Mouse (Mus musculus): ENCODE data around the gene Casp8. TPM values are rescaled to one million over a fixed set of nuclear protein-coding genes. Genes with fewer than 3 reads are reported as not detected.

Gene Casp8
- polyA plus RNA-seq, 1 experiment from 2014 or later: 26.0 TPM

DNA sequence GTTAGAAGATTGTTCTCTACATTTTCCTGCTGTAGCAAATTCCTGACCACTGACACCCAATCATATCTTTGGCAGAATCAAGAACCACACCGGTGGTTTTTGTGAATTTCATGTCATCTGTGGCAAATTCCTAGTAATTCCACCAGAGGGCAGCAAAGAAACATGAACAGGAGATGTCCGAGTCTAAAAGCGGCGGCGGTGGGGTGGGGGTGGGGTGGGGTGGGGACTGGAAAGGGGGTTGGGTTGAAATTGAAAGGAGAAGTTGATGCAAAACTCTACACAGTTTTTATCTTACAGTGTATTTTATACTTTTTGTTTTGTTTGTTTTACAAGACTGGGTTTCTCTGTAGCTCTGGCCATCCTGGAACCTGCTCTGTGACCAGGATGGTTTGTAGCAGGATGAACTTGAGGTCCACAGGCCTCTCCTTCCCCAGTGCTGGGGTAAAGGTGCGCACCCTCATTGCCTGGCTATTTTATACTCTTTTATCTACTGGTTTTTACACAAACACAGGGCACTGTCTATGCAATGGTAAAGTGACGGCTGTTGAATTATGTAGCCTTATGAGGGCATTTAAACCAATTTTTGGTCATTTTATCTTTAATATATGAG is 25.0 kb upstream of the Casp8 start:
- 26% methylated on average over 7 of the region's 7 CpGs for whole genome bisulfite sequencing
- Histone ChIP-seq H3K9ac (ENCODE audit: low read length) (no peak overlapping the region), H3K27ac (ENCODE audit: low read length) (no peak overlapping the region), H3K4me2 (ENCODE audit: low read depth, low read length) (no peak overlapping the region), H3K27me3 (ENCODE audit: control insufficient read depth, insufficient read depth, low read length) (no peaks in the 10 kb centered on the region), H3K36me3 (ENCODE audit: control insufficient read depth, insufficient read depth) (no peaks in the 10 kb centered on the region), H3K4me3 (ENCODE audit: low read length) (no peak overlapping the region), H3K9me3 (replicated peaks; ENCODE audit: control insufficient read depth, low read length) (no peaks in the 10 kb centered on the region), H3K4me1 (ENCODE audit: control insufficient read depth, insufficient read depth, low read length) (no peaks in the 10 kb centered on the region)
- ATAC-seq (replicated peaks; ENCODE audit: extremely low read depth, insufficient read depth, low FRiP score): no peak

DNA sequence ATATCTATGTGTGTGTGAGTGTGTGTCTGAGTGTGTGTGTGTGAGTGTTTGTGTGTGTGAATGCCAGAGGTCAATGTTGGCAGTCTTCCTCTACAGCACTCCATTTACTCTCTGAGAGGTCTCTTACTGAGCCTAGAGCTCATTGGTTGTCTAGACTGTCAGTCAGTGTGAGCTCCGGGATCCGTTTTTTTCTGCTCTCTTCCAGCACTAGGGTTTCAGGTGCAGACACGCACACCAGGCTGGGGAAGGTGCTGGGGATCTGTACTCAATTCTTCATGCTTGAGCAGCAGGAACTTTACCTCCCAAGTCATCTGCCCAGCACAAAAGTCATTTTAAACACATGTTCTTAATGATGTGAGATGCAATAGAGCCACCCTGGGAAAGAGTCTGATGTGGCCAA is 23.1 kb upstream of the Casp8 start:
- no peak overlapping the region for H3K27ac ChIP-seq (ENCODE audit: low read length)
- no peak for ATAC-seq (replicated peaks; ENCODE audit: extremely low read depth, insufficient read depth, low FRiP score)
- no peak overlapping the region for H3K4me2 ChIP-seq (ENCODE audit: low read depth, low read length)
- WGBS: 61% methylated on average over 3 of the region's 3 CpGs
- H3K27me3 ChIP-seq (ENCODE audit: control insufficient read depth, insufficient read depth, low read length): no peaks in the 10 kb centered on the region
- no peaks in the 10 kb centered on the region for H3K9me3 ChIP-seq (replicated peaks; ENCODE audit: control insufficient read depth, low read length)
- H3K36me3 ChIP-seq (ENCODE audit: control insufficient read depth, insufficient read depth): no peaks in the 10 kb centered on the region
- H3K9ac ChIP-seq (ENCODE audit: low read length): no peak overlapping the region
- no peak overlapping the region for H3K4me3 ChIP-seq (ENCODE audit: low read length)
- no peaks in the 10 kb centered on the region for H3K4me1 ChIP-seq (ENCODE audit: control insufficient read depth, insufficient read depth, low read length)

- H3K4me1 ChIP-seq (ENCODE audit: control insufficient read depth, insufficient read depth, low read length): no peaks in the 10 kb centered on the region
- ATAC-seq (replicated peaks; ENCODE audit: extremely low read depth, insufficient read depth, low FRiP score): no peak
- H3K27ac ChIP-seq (ENCODE audit: low read length): no peak overlapping the region
- no peaks in the 10 kb centered on the region for H3K27me3 ChIP-seq (ENCODE audit: control insufficient read depth, insufficient read depth, low read length)
- no peak overlapping the region for H3K4me3 ChIP-seq (ENCODE audit: low read length)
- no peak overlapping the region for H3K4me2 ChIP-seq (ENCODE audit: low read depth, low read length)
- no peaks in the 10 kb centered on the region for H3K9me3 ChIP-seq (replicated peaks; ENCODE audit: control insufficient read depth, low read length)
- H3K9ac ChIP-seq (ENCODE audit: low read length): no peak overlapping the region
- no peaks in the 10 kb centered on the region for H3K36me3 ChIP-seq (ENCODE audit: control insufficient read depth, insufficient read depth)
These were observed 21.9 kb upstream of the Casp8 start for GRCm38 (mm10) chr1:58773280-58773679.

- no peaks in the 10 kb centered on the region for H3K4me1 ChIP-seq (ENCODE audit: control insufficient read depth, insufficient read depth, low read length)
- no peak for ATAC-seq (replicated peaks; ENCODE audit: extremely low read depth, insufficient read depth, low FRiP score)
- no peak overlapping the region for H3K4me2 ChIP-seq (ENCODE audit: low read depth, low read length)
- WGBS: 53% methylated on average over 2 of the region's 2 CpGs
- no peaks in the 10 kb centered on the region for H3K36me3 ChIP-seq (ENCODE audit: control insufficient read depth, insufficient read depth)
- H3K27me3 ChIP-seq (ENCODE audit: control insufficient read depth, insufficient read depth, low read length): no peaks in the 10 kb centered on the region
- no peak overlapping the region for H3K4me3 ChIP-seq (ENCODE audit: low read length)
- no peak overlapping the region for H3K27ac ChIP-seq (ENCODE audit: low read length)
- H3K9me3 ChIP-seq (replicated peaks; ENCODE audit: control insufficient read depth, low read length): no peaks in the 10 kb centered on the region
- no peak overlapping the region for H3K9ac ChIP-seq (ENCODE audit: low read length)
These were observed 21.3 kb upstream of the Casp8 start for GRCm38 (mm10) chr1:58773905-58774304.

DNA sequence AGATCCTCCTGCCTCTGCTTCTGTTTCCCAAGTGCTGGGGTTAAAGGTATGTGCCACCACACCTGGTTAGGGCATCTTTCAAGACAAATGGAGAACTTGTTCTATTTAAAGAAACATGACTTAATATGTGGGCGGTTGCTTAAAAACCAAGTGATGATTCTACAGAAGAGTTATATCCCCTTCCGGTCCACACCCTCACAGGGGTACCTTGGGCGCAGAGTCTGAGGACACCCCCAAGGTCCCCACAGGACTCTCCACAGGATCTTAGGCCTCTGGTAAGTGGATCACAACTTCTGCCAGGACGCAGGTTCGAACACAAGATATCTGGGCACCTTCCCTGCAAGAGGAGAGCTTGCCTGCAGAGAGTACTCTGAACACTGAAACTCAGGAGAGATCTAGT is 19.8 kb upstream of the Casp8 start:
- no peak for ATAC-seq (replicated peaks; ENCODE audit: extremely low read depth, insufficient read depth, low FRiP score)
- Histone ChIP-seq H3K4me1 (ENCODE audit: control insufficient read depth, insufficient read depth, low read length) (no peaks in the 10 kb centered on the region), H3K9ac (ENCODE audit: low read length) (no peak overlapping the region), H3K4me3 (ENCODE audit: low read length) (no peak overlapping the region), H3K4me2 (ENCODE audit: low read depth, low read length) (no peak overlapping the region), H3K27me3 (ENCODE audit: control insufficient read depth, insufficient read depth, low read length) (no peaks in the 10 kb centered on the region), H3K36me3 (ENCODE audit: control insufficient read depth, insufficient read depth) (no peaks in the 10 kb centered on the region), H3K9me3 (replicated peaks; ENCODE audit: control insufficient read depth, low read length) (no peaks in the 10 kb centered on the region), H3K27ac (ENCODE audit: low read length) (no peak overlapping the region)
- WGBS: 89% methylated on average over 5 of the region's 5 CpGs

DNA sequence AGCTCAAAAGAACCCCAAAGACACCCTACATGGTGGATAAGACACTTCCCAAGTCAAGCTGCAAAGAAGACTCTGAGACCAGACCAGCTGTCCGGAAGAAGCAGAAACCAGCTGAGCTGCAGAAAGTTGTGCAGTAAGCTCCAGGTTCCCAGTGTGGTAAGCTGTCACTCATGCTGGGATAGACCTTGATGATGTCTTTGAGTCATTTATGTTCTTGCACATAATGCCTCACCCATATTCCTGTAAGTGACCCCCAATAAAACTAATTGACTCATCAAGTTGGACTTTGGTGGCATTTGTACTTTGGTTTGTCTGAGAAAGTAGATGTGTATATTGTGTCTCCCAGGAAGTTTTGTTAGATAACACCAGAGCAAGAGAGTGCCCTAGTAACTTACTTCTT is 17.6 kb upstream of the Casp8 start:
- no peak for ATAC-seq (replicated peaks; ENCODE audit: extremely low read depth, insufficient read depth, low FRiP score)
- Histone ChIP-seq H3K9ac (ENCODE audit: low read length) (no peak overlapping the region), H3K36me3 (ENCODE audit: control insufficient read depth, insufficient read depth) (no peaks in the 10 kb centered on the region), H3K27me3 (ENCODE audit: control insufficient read depth, insufficient read depth, low read length) (no peaks in the 10 kb centered on the region), H3K4me1 (ENCODE audit: control insufficient read depth, insufficient read depth, low read length) (no peaks in the 10 kb centered on the region), H3K27ac (ENCODE audit: low read length) (no peak overlapping the region), H3K9me3 (replicated peaks; ENCODE audit: control insufficient read depth, low read length) (no peaks in the 10 kb centered on the region), H3K4me2 (ENCODE audit: low read depth, low read length) (no peak overlapping the region), H3K4me3 (ENCODE audit: low read length) (no peak overlapping the region)
- WGBS: 88% methylated on average over 1 of the region's 1 CpGs

DNA sequence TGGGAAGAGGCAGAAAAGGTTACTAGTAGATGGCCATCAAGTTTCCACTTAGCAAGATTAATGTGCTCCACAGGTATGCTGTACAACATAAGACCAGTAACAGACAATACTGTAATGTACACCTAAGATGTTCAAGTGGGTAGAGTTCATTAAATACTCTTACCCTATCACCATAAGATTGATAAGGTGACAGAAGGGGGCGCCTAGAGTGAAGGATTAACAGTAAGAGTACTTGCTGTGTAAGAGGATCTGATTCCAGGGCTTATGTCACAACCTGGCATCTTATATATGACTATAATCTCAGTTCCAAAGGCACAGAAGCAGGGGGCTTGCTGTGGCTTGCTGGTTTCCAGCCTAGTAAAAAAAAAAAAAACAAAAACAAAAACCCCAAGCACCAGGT is 16.9 kb upstream of the Casp8 start:
- Histone ChIP-seq H3K36me3 (ENCODE audit: control insufficient read depth, insufficient read depth) (no peaks in the 10 kb centered on the region), H3K4me3 (ENCODE audit: low read length) (no peak overlapping the region), H3K4me2 (ENCODE audit: low read depth, low read length) (no peak overlapping the region), H3K9me3 (replicated peaks; ENCODE audit: control insufficient read depth, low read length) (no peaks in the 10 kb centered on the region), H3K9ac (ENCODE audit: low read length) (no peak overlapping the region), H3K4me1 (ENCODE audit: control insufficient read depth, insufficient read depth, low read length) (no peaks in the 10 kb centered on the region), H3K27ac (ENCODE audit: low read length) (no peak overlapping the region), H3K27me3 (ENCODE audit: control insufficient read depth, insufficient read depth, low read length) (no peaks in the 10 kb centered on the region)
- WGBS: 12% methylated on average over 1 of the region's 1 CpGs
- ATAC-seq (replicated peaks; ENCODE audit: extremely low read depth, insufficient read depth, low FRiP score): no peak

- Histone ChIP-seq H3K4me2 (ENCODE audit: low read depth, low read length) (no peak overlapping the region), H3K9me3 (replicated peaks; ENCODE audit: control insufficient read depth, low read length) (no peaks in the 10 kb centered on the region), H3K27me3 (ENCODE audit: control insufficient read depth, insufficient read depth, low read length) (no peaks in the 10 kb centered on the region), H3K9ac (ENCODE audit: low read length) (no peak overlapping the region), H3K4me3 (ENCODE audit: low read length) (no peak overlapping the region), H3K27ac (ENCODE audit: low read length) (no peak overlapping the region), H3K36me3 (ENCODE audit: control insufficient read depth, insufficient read depth) (no peaks in the 10 kb centered on the region), H3K4me1 (ENCODE audit: control insufficient read depth, insufficient read depth, low read length) (no peaks in the 10 kb centered on the region)
- WGBS: 81% methylated on average over 2 of the region's 2 CpGs
- no peak for ATAC-seq (replicated peaks; ENCODE audit: extremely low read depth, insufficient read depth, low FRiP score)
These were observed 8.9 kb upstream of the Casp8 start for GRCm38 (mm10) chr1:58786276-58786675.

DNA sequence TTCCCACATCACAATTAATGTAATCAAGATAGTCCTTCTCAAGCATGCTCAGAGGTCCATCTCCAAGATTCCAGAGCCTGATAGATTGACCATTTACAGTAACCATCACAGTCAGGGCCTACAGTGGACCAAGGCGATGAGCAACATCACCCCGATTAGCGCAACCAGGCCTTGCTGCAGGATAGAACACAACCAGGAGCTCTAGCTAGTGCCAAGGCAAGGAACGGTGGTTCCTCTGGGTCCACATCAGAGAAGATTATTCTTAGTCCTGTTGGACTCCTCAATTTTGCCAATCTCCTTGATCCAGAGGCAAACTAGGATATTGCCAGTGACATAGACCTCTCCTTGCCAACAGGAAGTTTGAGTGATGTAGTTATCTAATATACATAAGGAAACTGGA is 6.8 kb upstream of the Casp8 start:
- ATAC-seq (replicated peaks; ENCODE audit: extremely low read depth, insufficient read depth, low FRiP score): no peak
- Histone ChIP-seq H3K27me3 (ENCODE audit: control insufficient read depth, insufficient read depth, low read length) (no peaks in the 10 kb centered on the region), H3K27ac (ENCODE audit: low read length) (no peak overlapping the region), H3K4me1 (ENCODE audit: control insufficient read depth, insufficient read depth, low read length) (no peaks in the 10 kb centered on the region), H3K9ac (ENCODE audit: low read length) (no peak overlapping the region), H3K36me3 (ENCODE audit: control insufficient read depth, insufficient read depth) (no peaks in the 10 kb centered on the region), H3K9me3 (replicated peaks; ENCODE audit: control insufficient read depth, low read length) (no peaks in the 10 kb centered on the region), H3K4me2 (ENCODE audit: low read depth, low read length) (no peak overlapping the region), H3K4me3 (ENCODE audit: low read length) (no peak overlapping the region)
- WGBS: 94% methylated on average over 4 of the region's 4 CpGs

Measured in heart, embryonic 16.5 days (tissue).